Comparison of ENCODE assay signal across 13 mouse cellular contexts in genomic region chr15:83897286-83897685, GRCm38 (mm10).
A peak's percentile ranks its signal among the peaks of the same experiment; 100 is the strongest.
DNase-seq lines count a peak whose midpoint lies in the region; ATAC-seq and TF ChIP-seq lines count a peak whose summit lies in the region.
"Had no signal": no experiment of that assay in that cellular context is flagged by ENCODE, and none has a peak within 500 bp of the region (broad histone marks: within the 10 kb centered on the region; RNA-seq: fewer than 3 reads in every experiment).

No protein-coding gene starts in this region.

- no peak for TF ChIP-seq POLR2A in brain, embryonic 14.5 days (IDR thresholded peaks at IDR 0.05; ENCODE audit: borderline replicate concordance, extremely low read depth, insufficient read depth, insufficient read length, poor library complexity, severe bottlenecking)

- no peak overlapping the region for H3K4me2 ChIP-seq in hindbrain, embryonic 15.5 days
- H3K4me2 ChIP-seq in midbrain, embryonic 15.5 days = no peak overlapping the region
- H3K4me2 ChIP-seq: neural tube, embryonic 12.5 days had no signal

- TF ChIP-seq CTCF in brain, embryonic 14.5 days (IDR thresholded peaks at IDR 0.05; ENCODE audit: borderline replicate concordance, extremely low read depth, insufficient read depth, insufficient read length) = no peak

- no peaks in the 10 kb centered on the region for H3K9me3 ChIP-seq in hindbrain, embryonic 15.5 days
- no peaks in the 10 kb centered on the region for H3K9me3 ChIP-seq in midbrain, embryonic 15.5 days
- H3K9me3 ChIP-seq: neural tube, embryonic 12.5 days had no signal

- peak; percentile 62; the same call in 1 of the 2 replicates for ATAC-seq in hindbrain, embryonic 15.5 days (ENCODE audit: low FRiP score, low read depth)
- ATAC-seq in midbrain, embryonic 15.5 days (replicated peaks) = peak; percentile 81
- no peak for ATAC-seq in erythroid progenitor cell, adult 5-6 weeks (replicated peaks; ENCODE audit: low FRiP score, poor library complexity, severe bottlenecking)
- ATAC-seq: liver, postnatal 0 days had no signal

- WGBS in hindbrain, embryonic 15.5 days = 36% methylated on average over 9 of the region's 9 CpGs
- WGBS in midbrain, embryonic 15.5 days = 34% methylated on average over 9 of the region's 9 CpGs

- no peaks in the 10 kb centered on the region for H3K27me3 ChIP-seq in hindbrain, embryonic 15.5 days
- H3K27me3 ChIP-seq in midbrain, embryonic 15.5 days (replicated peaks) = no peaks in the 10 kb centered on the region

- H3K4me1 ChIP-seq in hindbrain, embryonic 15.5 days (replicated peaks) = peaks cover 14% of the 10 kb centered on the region
- peaks cover 17% of the 10 kb centered on the region for H3K4me1 ChIP-seq in midbrain, embryonic 15.5 days

- H3K27ac ChIP-seq in hindbrain, embryonic 15.5 days (replicated peaks) = no peak overlapping the region
- H3K27ac ChIP-seq in midbrain, embryonic 15.5 days = peak overlapping the region; percentile 22
- H3K27ac ChIP-seq: neural tube, embryonic 12.5 days had no signal

- no peak overlapping the region for H3K4me3 ChIP-seq in hindbrain, embryonic 15.5 days
- no peak overlapping the region for H3K4me3 ChIP-seq in midbrain, embryonic 15.5 days
- H3K4me3 ChIP-seq: erythroblast, embryonic 14.5 days; neural tube, embryonic 12.5 days had no signal

- peak; percentile 49 for DNase-seq in adrenal gland, adult 2 months
- DNase-seq in brain, embryonic 14.5 days (ENCODE audit: low read depth) = peak; percentile 93
- no peak for DNase-seq in urinary bladder, adult 2 months (ENCODE audit: low spot score)
- DNase-seq in MN1 (ENCODE audit: low spot score) = no peak
- no peak for DNase-seq in ovary, postnatal 14 days (ENCODE audit: low spot score)
- DNase-seq: kidney, postnatal 14 days; liver, postnatal 0 days; thymus, adult 18-20 months had no signal

- no peak overlapping the region for H3K9ac ChIP-seq in hindbrain, embryonic 15.5 days
- H3K9ac ChIP-seq in midbrain, embryonic 15.5 days = no peak overlapping the region
- H3K9ac ChIP-seq: liver, postnatal 0 days; neural tube, embryonic 12.5 days had no signal

- H3K36me3 ChIP-seq in hindbrain, embryonic 15.5 days = no peaks in the 10 kb centered on the region
- H3K36me3 ChIP-seq in midbrain, embryonic 15.5 days (replicated peaks) = no peaks in the 10 kb centered on the region
- H3K36me3 ChIP-seq: neural tube, embryonic 12.5 days had no signal

Comparison
In these comparisons a context has a peak if more than half of its experiments do, and no peak if none do; other contexts are left out.
1. DNase-seq: peak in adrenal gland, adult 2 months (single experiment) and brain, embryonic 14.5 days (single experiment); none in urinary bladder, adult 2 months (single experiment), MN1 (single experiment) and ovary, postnatal 14 days (single experiment).